Mouse (Mus musculus) G1E (cell line): ENCODE data around the gene Rpa2. TPM values are rescaled to one million over a fixed set of nuclear protein-coding genes. Genes with fewer than 3 reads are reported as not detected.

Experiments
- ATAC-seq: 2 replicates; pipeline ENCODE4 v1.8.0; 2016; ENCODE audit warnings: mild to moderate bottlenecking; ENCODE audit not compliant: insufficient number of reproducible peaks, poor library complexity, low FRiP score, severe bottlenecking; ENCODE audit errors: extremely low read depth
- DNase-seq: peaks from one replicate; pipeline ENCODE4 v3.0.0; 2012; ENCODE audit warnings: low spot score
- H3K27me3 ChIP-seq: 2 replicates; pipeline ENCODE4 v1.6.1; 2012; ENCODE audit warnings: mild to moderate bottlenecking, low read length, inconsistent platforms; ENCODE audit not compliant: insufficient read depth
- H3K36me3 ChIP-seq: replicated peaks from 2 replicates; pipeline ENCODE3; 2012; ENCODE audit warnings: mild to moderate bottlenecking, inconsistent platforms
- H3K4me1 ChIP-seq: 2 replicates; pipeline ENCODE4 v1.6.1; 2012; ENCODE audit warnings: low read depth, low read length, inconsistent platforms, mixed read lengths; ENCODE audit not compliant: insufficient read depth
- H3K4me3 ChIP-seq: 2 replicates; pipeline ENCODE4 v1.5.1; 2012; ENCODE audit warnings: low read depth, mild to moderate bottlenecking, inconsistent platforms, low read length, moderate library complexity, mixed read lengths
- H3K9me3 ChIP-seq: replicated peaks from 2 replicates; pipeline ENCODE4 v1.6.1; 2012; ENCODE audit warnings: inconsistent platforms
- CTCF ChIP-seq: IDR thresholded peaks from 2 replicates; pipeline ENCODE4 v1.5.1; 2012; ENCODE audit warnings: low read depth, low read length, inconsistent platforms, mixed read lengths
- GATA1 ChIP-seq: IDR thresholded peaks from 2 replicates; pipeline ENCODE4 v1.6.1; 2012; ENCODE audit warnings: borderline replicate concordance, low read length, inconsistent platforms, mixed read lengths
- GATA2 ChIP-seq: IDR thresholded peaks from 2 replicates; pipeline ENCODE4 v1.6.1; 2012; ENCODE audit warnings: low read depth, low read length, inconsistent platforms, borderline replicate concordance
- POLR2AphosphoS5 ChIP-seq: IDR thresholded peaks from 2 replicates; pipeline ENCODE4 v1.6.1; 2012; ENCODE audit warnings: low read depth, low read length, inconsistent platforms; ENCODE audit not compliant: insufficient replicate concordance
- TAL1 ChIP-seq: conservative IDR thresholded peaks from 2 replicates; pipeline ENCODE4 v1.6.1; 2012; ENCODE audit warnings: low read depth, low read length, inconsistent platforms, mixed read lengths
- polyA plus RNA-seq: library from polyadenylated mRNA; stranded (reverse); fragments of >175 nt; gene quantifications from 2 replicates; pipeline ENCODE4 v1.2.3, GENCODE M21; 2012
- total RNA-seq, 2 experiments: library from RNA; stranded (forward) in 1 of 2; stranded (reverse) in 1 of 2; fragments of 200-1000 nt in 1 of 2; fragments of >200 nt in 1 of 2; fragmentation: Nextera tagmentation in 1 of 2; gene quantifications; 2 replicates each; pipeline ENCODE4 v1.2.3; 2014 to 2017

Rpa2 gene
- total and polyA plus RNA-seq, 3 experiments, result 48.8 to 109 (median 83.1) TPM

- H3K4me1 ChIP-seq, result peaks cover 30% of the 10 kb centered on the region
- H3K36me3 ChIP-seq, result no peaks in the 10 kb centered on the region
- H3K9me3 ChIP-seq, result no peaks in the 10 kb centered on the region
- no peak for ATAC-seq
- H3K4me3 ChIP-seq, result no peak overlapping the region
- peaks cover 32% of the 10 kb centered on the region for H3K27me3 ChIP-seq
- no peak for DNase-seq
- TF ChIP-seq POLR2AphosphoS5 (no peak), CTCF (no peak), GATA1 (no peak), TAL1 (no peak), GATA2 (no peak)
These were observed 34.1 kb downstream of the Rpa2 start for GRCm38 (mm10) chr4:132802171-132802637.

DNA sequence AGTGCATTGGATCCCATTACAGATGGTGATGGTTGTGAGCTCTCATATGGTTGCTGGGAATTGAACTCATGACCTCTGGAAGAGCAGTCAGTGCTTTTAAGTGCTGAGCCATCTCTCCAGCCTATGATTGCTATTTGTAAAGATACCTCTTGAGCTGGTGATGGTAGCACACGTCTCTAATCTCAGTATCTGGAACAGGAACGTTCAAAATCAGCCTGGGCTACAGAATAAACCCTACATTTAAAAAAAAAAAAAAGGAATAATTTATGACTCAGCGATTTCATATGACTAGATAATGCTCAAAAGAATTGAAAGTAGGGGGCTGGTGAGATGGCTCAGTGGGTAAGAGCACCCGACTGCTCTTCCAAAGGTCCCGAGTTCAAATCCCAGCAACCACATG is 35.1 kb downstream of the Rpa2 start:
- Histone ChIP-seq H3K9me3 (no peaks in the 10 kb centered on the region), H3K36me3 (no peaks in the 10 kb centered on the region), H3K27me3 (peaks cover 22% of the 10 kb centered on the region), H3K4me1 (peaks cover 37% of the 10 kb centered on the region), H3K4me3 (no peak overlapping the region)
- DNase-seq (no peak), ATAC-seq (no peak)
- TF ChIP-seq GATA1 (no peak), POLR2AphosphoS5 (no peak), TAL1 (no peak), GATA2 (no peak), CTCF (no peak)

- Histone ChIP-seq H3K9me3 (no peaks in the 10 kb centered on the region), H3K4me1 (peaks cover 43% of the 10 kb centered on the region), H3K27me3 (peaks cover 20% of the 10 kb centered on the region), H3K4me3 (no peak overlapping the region), H3K36me3 (no peaks in the 10 kb centered on the region)
- DNase-seq (no peak), ATAC-seq (no peak)
- no peak for TF ChIP-seq GATA2
- TF ChIP-seq CTCF, result no peak
- no peak for TF ChIP-seq GATA1
- TF ChIP-seq TAL1, result no peak
- no peak for TF ChIP-seq POLR2AphosphoS5
These were observed 35.7 kb downstream of the Rpa2 start for GRCm38 (mm10) chr4:132803876-132804275.

DNA sequence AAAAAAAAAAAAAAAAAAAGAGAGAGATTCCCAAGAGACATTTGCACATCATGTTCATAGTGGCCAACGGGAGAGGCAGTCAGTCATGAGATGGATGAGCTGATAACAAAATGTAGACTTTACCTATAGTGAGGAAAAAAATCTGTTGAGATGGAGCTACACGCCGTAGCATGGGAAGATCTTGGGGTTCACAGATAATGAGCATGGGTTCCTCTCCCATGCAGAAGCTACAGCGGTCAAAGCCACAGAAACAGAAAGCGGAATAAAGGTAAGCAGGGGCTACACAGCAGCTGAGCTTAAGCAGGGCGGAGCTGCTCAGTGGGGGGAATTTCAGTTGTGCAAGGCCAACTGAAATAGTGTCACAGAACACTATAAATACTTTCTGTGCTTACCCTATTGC is 36.2 kb downstream of the Rpa2 start:
- peaks cover 21% of the 10 kb centered on the region for H3K27me3 ChIP-seq
- no peaks in the 10 kb centered on the region for H3K36me3 ChIP-seq
- DNase-seq, result peak; percentile 29
- no peak for ATAC-seq
- peaks cover 46% of the 10 kb centered on the region for H3K4me1 ChIP-seq
- no peak overlapping the region for H3K4me3 ChIP-seq
- TF ChIP-seq TAL1, result no peak
- TF ChIP-seq GATA2, result no peak
- H3K9me3 ChIP-seq, result no peaks in the 10 kb centered on the region

GRCm38 (mm10) chr4:132805146-132805545 is 37.0 kb downstream of the Rpa2 start:
- H3K27me3 ChIP-seq, result peaks cover 21% of the 10 kb centered on the region
- H3K36me3 ChIP-seq, result no peaks in the 10 kb centered on the region
- ATAC-seq (no peak), DNase-seq (no peak)
- H3K4me3 ChIP-seq, result no peak overlapping the region
- TF ChIP-seq GATA1, result no peak
- TF ChIP-seq POLR2AphosphoS5, result no peak
- TF ChIP-seq GATA2, result no peak
- TF ChIP-seq CTCF, result no peak
- no peaks in the 10 kb centered on the region for H3K9me3 ChIP-seq
- H3K4me1 ChIP-seq, result peaks cover 51% of the 10 kb centered on the region

- ATAC-seq (no peak), DNase-seq (no peak)
- Histone ChIP-seq H3K4me3 (no peak overlapping the region), H3K4me1 (peaks cover 51% of the 10 kb centered on the region), H3K9me3 (no peaks in the 10 kb centered on the region), H3K36me3 (no peaks in the 10 kb centered on the region), H3K27me3 (peaks cover 18% of the 10 kb centered on the region)
- no peak for TF ChIP-seq TAL1
- no peak for TF ChIP-seq CTCF
- TF ChIP-seq GATA1, result no peak
- no peak for TF ChIP-seq POLR2AphosphoS5
- TF ChIP-seq GATA2, result no peak
These were observed 37.6 kb downstream of the Rpa2 start for GRCm38 (mm10) chr4:132805599-132806197.
